Mouse (Mus musculus): ENCODE results near the gene Cks1b.
A peak's percentile ranks its signal among the peaks of the same experiment; 100 is the strongest.

Cks1b gene

GRCm38 (mm10) chr3:89395806-89396653 is 22.2 kb downstream of the Cks1b start:
- TF ChIP-seq POU5F1 (IDR thresholded peaks at IDR 0.05; ENCODE audit: borderline replicate concordance, low read length) (no peak), CTCF (conservative IDR thresholded peaks at IDR 0.05; ENCODE audit: low read length) (peak; percentile 94), NANOG (IDR thresholded peaks at IDR 0.05; ENCODE audit: borderline replicate concordance, low read length) (no peak)
- Histone ChIP-seq H3K9me3 (ENCODE audit: low read length) (no peaks in the 10 kb centered on the region), H3K4me1 (replicated peaks; ENCODE audit: low read depth, low read length) (peaks cover 56% of the 10 kb centered on the region)

GRCm38 (mm10) chr3:89395419-89395805 is 22.8 kb downstream of the Cks1b start:
- Histone ChIP-seq H3K9me3 (ENCODE audit: low read length) (no peaks in the 10 kb centered on the region), H3K4me3 (replicated peaks; ENCODE audit: low read length) (peak overlapping the region; percentile 84)
- no peak for TF ChIP-seq CTCF (conservative IDR thresholded peaks at IDR 0.05; ENCODE audit: low read length)
- TF ChIP-seq POU5F1 (IDR thresholded peaks at IDR 0.05; ENCODE audit: borderline replicate concordance, low read length) = no peak
- no peak for TF ChIP-seq NANOG (IDR thresholded peaks at IDR 0.05; ENCODE audit: borderline replicate concordance, low read length)

More at GRCm38 (mm10) chr3:89395806-89396653, 22.2 kb downstream of the Cks1b start:
- H3K4me3 ChIP-seq (replicated peaks; ENCODE audit: low read length) = peak overlapping the region; percentile 84
- H3K36me3 ChIP-seq (ENCODE audit: insufficient read depth, low read length) = no peaks in the 10 kb centered on the region
- peaks cover 35% of the 10 kb centered on the region for H3K27me3 ChIP-seq (ENCODE audit: insufficient read depth, low read length)

GRCm38 (mm10) chr3:89394894-89395256 is 23.3 kb downstream of the Cks1b start:
- Histone ChIP-seq H3K4me3 (replicated peaks; ENCODE audit: low read length) (peak overlapping the region; percentile 84), H3K36me3 (ENCODE audit: insufficient read depth, low read length) (no peaks in the 10 kb centered on the region), H3K9me3 (ENCODE audit: low read length) (no peaks in the 10 kb centered on the region), H3K27me3 (ENCODE audit: insufficient read depth, low read length) (peaks cover 45% of the 10 kb centered on the region), H3K4me1 (replicated peaks; ENCODE audit: low read depth, low read length) (peaks cover 65% of the 10 kb centered on the region)
- TF ChIP-seq CTCF (conservative IDR thresholded peaks at IDR 0.05; ENCODE audit: low read length) (no peak), NANOG (IDR thresholded peaks at IDR 0.05; ENCODE audit: borderline replicate concordance, low read length) (no peak), POU5F1 (IDR thresholded peaks at IDR 0.05; ENCODE audit: borderline replicate concordance, low read length) (no peak)

More at GRCm38 (mm10) chr3:89395419-89395805, 22.8 kb downstream of the Cks1b start:
- Histone ChIP-seq H3K36me3 (ENCODE audit: insufficient read depth, low read length) (no peaks in the 10 kb centered on the region), H3K4me1 (replicated peaks; ENCODE audit: low read depth, low read length) (peaks cover 62% of the 10 kb centered on the region), H3K27me3 (ENCODE audit: insufficient read depth, low read length) (peaks cover 40% of the 10 kb centered on the region)

GRCm38 (mm10) chr3:89394006-89394893 is 23.9 kb downstream of the Cks1b start, which contains the start of gene Zbtb7b:
Gene Zbtb7b, minus strand, starts transcription at chr3:89394776.
- peak within 1 kb of the TSS; percentile 84 for H3K4me3 ChIP-seq (replicated peaks; ENCODE audit: low read length)
- peaks cover 48% of the 10 kb centered on the region for H3K27me3 ChIP-seq (ENCODE audit: insufficient read depth, low read length)
- no peaks in the 10 kb centered on the region for H3K9me3 ChIP-seq (ENCODE audit: low read length)
- TF ChIP-seq CTCF (conservative IDR thresholded peaks at IDR 0.05; ENCODE audit: low read length) (no peak), NANOG (IDR thresholded peaks at IDR 0.05; ENCODE audit: borderline replicate concordance, low read length) (no peak), POU5F1 (IDR thresholded peaks at IDR 0.05; ENCODE audit: borderline replicate concordance, low read length) (no peak)
- peaks cover 65% of the 10 kb centered on the region for H3K4me1 ChIP-seq (replicated peaks; ENCODE audit: low read depth, low read length)
- H3K36me3 ChIP-seq (ENCODE audit: insufficient read depth, low read length) = no peaks in the 10 kb centered on the region

- TF ChIP-seq POU5F1 (IDR thresholded peaks at IDR 0.05; ENCODE audit: borderline replicate concordance, low read length) (no peak), NANOG (IDR thresholded peaks at IDR 0.05; ENCODE audit: borderline replicate concordance, low read length) (no peak), CTCF (conservative IDR thresholded peaks at IDR 0.05; ENCODE audit: low read length) (no peak)
- Histone ChIP-seq H3K36me3 (ENCODE audit: insufficient read depth, low read length) (no peaks in the 10 kb centered on the region), H3K9me3 (ENCODE audit: low read length) (no peaks in the 10 kb centered on the region), H3K4me1 (replicated peaks; ENCODE audit: low read depth, low read length) (peaks cover 68% of the 10 kb centered on the region), H3K27me3 (ENCODE audit: insufficient read depth, low read length) (peaks cover 48% of the 10 kb centered on the region), H3K4me3 (replicated peaks; ENCODE audit: low read length) (peak overlapping the region; percentile 84)
Measured at GRCm38 (mm10) chr3:89393605-89394004, 24.6 kb downstream of the Cks1b start.

GRCm38 (mm10) chr3:89392871-89393311 is 25.3 kb downstream of the Cks1b start:
- H3K27me3 ChIP-seq (ENCODE audit: insufficient read depth, low read length) = peaks cover 48% of the 10 kb centered on the region
- no peaks in the 10 kb centered on the region for H3K9me3 ChIP-seq (ENCODE audit: low read length)
- TF ChIP-seq NANOG (IDR thresholded peaks at IDR 0.05; ENCODE audit: borderline replicate concordance, low read length) = no peak
- H3K36me3 ChIP-seq (ENCODE audit: insufficient read depth, low read length) = no peaks in the 10 kb centered on the region
- H3K4me3 ChIP-seq (replicated peaks; ENCODE audit: low read length) = peak overlapping the region; percentile 78
- peaks cover 75% of the 10 kb centered on the region for H3K4me1 ChIP-seq (replicated peaks; ENCODE audit: low read depth, low read length)

- H3K27me3 ChIP-seq (ENCODE audit: insufficient read depth, low read length) = peaks cover 43% of the 10 kb centered on the region
- H3K4me3 ChIP-seq (replicated peaks; ENCODE audit: low read length) = peak overlapping the region; percentile 78
- no peaks in the 10 kb centered on the region for H3K36me3 ChIP-seq (ENCODE audit: insufficient read depth, low read length)
- TF ChIP-seq NANOG (IDR thresholded peaks at IDR 0.05; ENCODE audit: borderline replicate concordance, low read length) (no peak), CTCF (conservative IDR thresholded peaks at IDR 0.05; ENCODE audit: low read length) (no peak), POU5F1 (IDR thresholded peaks at IDR 0.05; ENCODE audit: borderline replicate concordance, low read length) (no peak)
- no peaks in the 10 kb centered on the region for H3K9me3 ChIP-seq (ENCODE audit: low read length)
- H3K4me1 ChIP-seq (replicated peaks; ENCODE audit: low read depth, low read length) = peaks cover 83% of the 10 kb centered on the region
Measured at GRCm38 (mm10) chr3:89391663-89392511, 26.3 kb downstream of the Cks1b start.
